Mouse (Mus musculus): ENCODE data around the gene Foxf2.

The Foxf2 gene

GRCm38 (mm10) chr13:31625333-31626101 is at the start of gene Foxf2:
Gene Foxf2 (plus strand): TSS chr13:31625816.
- under 1% methylated on average over 69 of the region's 74 CpGs for WGBS

DNA sequence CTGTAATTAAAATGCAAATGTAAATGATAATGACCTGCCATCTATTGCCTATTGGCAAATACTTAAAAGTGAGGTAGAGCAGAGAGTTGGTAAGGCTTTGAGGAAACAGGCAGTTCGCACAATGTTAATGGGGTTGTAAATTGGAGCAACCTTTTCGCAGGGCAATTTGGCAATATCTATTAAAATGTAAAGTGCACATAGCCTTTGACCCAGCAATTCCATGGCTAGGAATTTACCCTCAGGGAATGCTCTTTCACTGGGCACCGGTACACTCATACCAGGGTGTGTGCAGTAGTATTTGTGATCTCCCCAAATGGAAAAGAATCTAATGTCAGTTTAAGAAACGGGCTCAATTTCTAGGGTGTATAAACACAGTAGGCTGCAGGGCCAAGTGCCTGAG is 48.9 kb upstream of the Foxf2 start:
- WGBS: 91% methylated on average over 4 of the region's 4 CpGs

DNA sequence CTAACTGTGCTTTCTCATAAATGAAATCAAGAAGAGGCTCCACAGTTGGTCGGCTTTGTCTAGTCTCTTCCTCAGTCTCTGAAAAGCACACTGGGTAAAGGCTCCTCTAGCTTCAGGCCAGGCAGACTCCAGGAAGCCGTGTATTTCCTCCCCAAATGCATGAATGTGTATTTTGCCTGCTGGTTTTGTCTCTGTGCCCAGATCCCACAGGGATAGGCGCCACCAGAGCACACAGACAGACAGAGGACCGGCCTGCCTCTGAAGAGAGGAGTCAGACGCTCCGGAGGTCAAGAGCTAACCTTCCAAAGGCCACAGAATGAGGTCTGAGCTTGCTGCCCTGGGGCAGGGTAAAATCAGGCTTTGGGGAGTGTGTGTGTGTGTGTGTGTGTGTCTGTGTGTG is 48.0 kb upstream of the Foxf2 start:
- whole genome bisulfite sequencing: 44% methylated on average over 6 of the region's 6 CpGs

GRCm38 (mm10) chr13:31578389-31578788 is 47.2 kb upstream of the Foxf2 start:
- WGBS: 68% methylated on average over 10 of the region's 10 CpGs

DNA sequence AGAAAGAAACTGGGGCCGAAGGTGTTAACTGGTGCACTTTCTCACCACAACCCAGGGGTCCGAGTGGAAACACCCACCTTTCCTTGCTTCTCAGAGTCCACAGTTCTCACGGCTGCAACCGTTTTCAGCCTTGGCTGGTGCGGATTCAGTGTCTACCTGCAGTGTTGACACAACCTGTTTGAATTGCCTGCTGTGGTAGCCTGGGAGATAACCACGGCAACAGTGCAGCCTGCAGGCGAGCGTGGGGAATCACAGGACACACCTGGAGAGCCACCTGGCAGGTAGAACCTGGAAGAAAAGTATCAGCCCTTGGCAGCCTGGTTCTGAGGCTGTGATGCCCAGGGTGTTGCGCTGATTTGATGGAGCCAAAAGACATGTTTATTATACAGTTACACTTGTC is 45.8 kb upstream of the Foxf2 start:
- WGBS: 70% methylated on average over 9 of the region's 9 CpGs

DNA sequence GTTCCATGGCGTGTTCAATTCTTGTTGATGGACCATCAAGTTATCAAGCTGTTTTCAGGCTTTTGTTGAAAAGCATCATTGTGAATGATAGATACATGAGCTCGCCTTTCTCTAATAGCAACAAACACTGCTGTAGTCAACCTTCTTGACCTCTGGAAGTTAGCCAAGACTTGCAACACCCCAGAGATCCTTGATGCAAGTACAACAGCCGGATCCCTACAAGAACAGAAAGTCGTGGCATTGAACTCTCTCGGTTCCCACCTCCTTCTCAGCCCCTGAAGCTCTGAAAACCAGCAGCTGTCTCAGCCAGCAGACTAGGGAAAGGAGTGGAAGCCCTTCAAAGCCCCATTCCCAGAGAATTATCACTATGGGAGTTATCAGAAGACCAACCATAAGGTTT is 38.3 kb upstream of the Foxf2 start:
- 82% methylated on average over 5 of the region's 5 CpGs for WGBS

GRCm38 (mm10) chr13:31599576-31599975 is 26.0 kb upstream of the Foxf2 start:
- WGBS: 77% methylated on average over 5 of the region's 5 CpGs

DNA sequence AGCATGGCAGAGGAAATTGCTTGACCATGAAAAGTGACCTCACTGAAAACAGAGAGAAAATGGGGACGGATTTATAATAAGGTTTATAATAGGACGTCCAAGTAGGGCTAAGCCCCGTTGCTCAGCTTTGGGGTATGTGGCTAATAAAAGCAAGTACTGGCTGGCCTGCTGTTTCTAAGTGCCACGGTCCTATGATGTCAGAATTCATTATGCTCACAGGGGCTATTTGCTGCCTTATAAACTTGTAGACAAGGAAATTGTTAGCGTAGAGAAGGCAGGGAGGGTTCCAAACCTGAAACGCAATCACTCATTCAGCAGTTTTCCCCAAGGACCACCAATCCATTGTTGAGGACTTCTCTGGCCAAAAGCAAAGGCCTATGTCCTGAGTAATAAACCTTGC is 21.7 kb upstream of the Foxf2 start:
- 60% methylated on average over 6 of the region's 6 CpGs for WGBS

- 9% methylated on average over 38 of the region's 38 CpGs for WGBS
Measured at GRCm38 (mm10) chr13:31614724-31615465, 10.7 kb upstream of the Foxf2 start.

GRCm38 (mm10) chr13:31615561-31616165 is 10.0 kb upstream of the Foxf2 start:
- 8% methylated on average over 17 of the region's 17 CpGs for WGBS

DNA sequence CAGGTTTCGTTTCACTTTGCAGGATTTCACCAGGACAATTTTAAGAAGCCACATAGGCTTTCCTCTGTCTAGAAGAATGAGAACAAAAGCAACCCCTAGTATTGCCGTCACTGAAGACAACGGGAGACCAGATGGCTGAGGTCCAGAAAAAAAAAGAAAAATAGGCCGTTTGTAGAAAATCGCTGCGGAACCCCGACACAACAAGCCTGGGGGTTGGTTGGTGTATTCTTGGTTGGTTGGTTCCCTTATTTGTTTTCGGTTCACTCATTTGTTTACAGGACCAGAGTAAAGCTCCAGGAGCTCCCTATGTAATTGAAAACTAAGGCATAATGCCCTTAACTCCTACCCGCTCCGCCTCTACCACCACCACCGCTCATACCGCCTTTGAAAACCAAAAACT is 7.6 kb upstream of the Foxf2 start:
- WGBS: under 1% methylated on average over 12 of the region's 12 CpGs

- 2% methylated on average over 14 of the region's 14 CpGs for WGBS
Measured at GRCm38 (mm10) chr13:31618416-31618815, 7.2 kb upstream of the Foxf2 start.

DNA sequence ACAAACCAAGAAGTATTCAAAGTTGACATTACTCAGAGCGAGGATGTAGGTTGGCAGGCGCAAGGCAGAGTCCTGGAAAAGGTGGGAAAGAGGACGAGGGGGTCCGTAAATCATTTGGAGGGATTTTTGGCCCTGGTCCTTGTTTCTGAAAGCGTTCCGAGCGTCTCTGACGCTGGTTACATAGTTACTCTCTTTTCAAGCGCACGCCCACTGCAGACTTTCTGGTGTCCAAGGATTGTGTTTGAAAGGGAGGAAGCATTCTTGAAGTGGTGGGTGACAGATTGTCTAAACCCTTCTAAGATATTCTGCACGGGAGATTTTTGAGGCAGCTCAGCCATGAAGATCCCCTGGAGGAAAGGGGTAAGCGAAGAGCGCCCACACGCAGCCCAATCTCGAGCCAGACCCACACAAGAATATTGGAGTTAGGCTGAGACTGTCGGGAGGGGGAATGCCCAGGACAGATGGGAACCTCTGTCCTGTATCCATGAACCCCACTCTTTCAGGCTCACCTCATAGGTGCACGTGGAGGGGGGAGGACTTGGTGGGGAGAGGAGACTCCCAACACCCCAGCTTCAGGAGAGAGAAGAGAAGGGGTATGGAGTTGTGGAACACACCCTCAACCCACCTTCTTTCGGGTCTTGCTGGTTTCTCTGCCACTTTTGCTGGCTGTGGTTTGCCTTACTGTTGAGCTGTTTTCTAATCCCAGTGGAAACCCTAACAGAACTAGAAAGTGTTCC is 6.5 kb upstream of the Foxf2 start:
- 4% methylated on average over 18 of the region's 18 CpGs for WGBS

GRCm38 (mm10) chr13:31619826-31620498 is 5.7 kb upstream of the Foxf2 start:
- whole genome bisulfite sequencing: 3% methylated on average over 33 of the region's 33 CpGs

DNA sequence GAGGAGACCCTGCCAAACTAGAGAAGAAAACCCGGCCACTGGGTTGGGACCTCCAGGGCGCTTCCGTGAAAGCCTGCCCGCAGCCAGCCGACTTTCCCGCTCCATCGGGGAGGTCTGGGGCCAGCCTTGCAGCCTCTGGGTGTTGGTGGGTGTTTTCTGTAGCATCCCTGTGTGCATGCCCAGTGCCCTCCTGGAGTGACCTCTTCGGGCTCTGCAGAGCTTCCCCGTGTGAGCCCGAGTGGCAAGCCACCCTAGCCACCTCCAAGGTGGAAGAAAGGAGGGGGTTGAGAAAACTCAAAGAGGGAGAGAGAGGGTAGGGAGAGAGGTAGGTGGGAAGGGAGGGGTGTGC is 5.1 kb upstream of the Foxf2 start:
- 2% methylated on average over 10 of the region's 10 CpGs for WGBS

GRCm38 (mm10) chr13:31620937-31621336 is 4.7 kb upstream of the Foxf2 start:
- WGBS: 27% methylated on average over 4 of the region's 4 CpGs

DNA sequence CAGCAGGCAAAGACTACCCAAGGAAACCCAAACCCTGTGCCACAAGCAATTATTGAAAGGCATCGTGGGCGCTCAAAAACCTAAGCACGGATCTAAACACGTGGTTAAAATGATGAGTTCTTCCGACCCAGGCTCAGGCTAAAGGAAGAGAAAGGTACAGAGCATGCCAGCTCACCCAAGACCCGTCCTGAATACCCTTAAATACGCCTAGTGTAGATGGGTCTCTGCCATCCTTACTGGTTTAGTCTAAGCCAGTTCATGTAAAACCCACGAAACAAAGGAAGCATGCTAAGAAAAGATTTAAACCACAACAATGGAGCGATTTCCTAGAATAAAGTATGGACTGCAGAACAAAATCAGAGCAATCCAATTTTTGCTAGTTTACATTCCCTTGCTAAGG is 3.9 kb upstream of the Foxf2 start:
- WGBS: 15% methylated on average over 9 of the region's 9 CpGs

DNA sequence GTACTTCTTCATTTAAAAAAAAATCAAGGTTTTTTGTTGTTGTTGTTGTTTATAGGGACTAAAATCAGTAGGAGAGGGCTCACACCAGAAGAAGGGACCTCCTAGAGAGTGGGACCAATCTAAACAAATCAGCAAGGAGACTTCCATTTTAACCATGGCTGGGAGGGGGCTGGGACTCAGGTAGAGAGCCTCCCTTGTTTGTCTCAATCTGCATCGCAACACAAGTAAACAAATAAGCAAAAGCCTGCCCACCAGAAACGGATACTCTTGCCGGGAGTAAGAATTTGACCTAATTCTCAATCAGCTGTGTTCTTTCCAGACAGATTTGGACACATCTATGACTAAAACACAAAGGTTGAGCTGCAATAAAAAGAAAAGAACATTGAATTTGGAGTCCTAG is 3.2 kb upstream of the Foxf2 start:
- 4% methylated on average over 3 of the region's 3 CpGs for WGBS

DNA sequence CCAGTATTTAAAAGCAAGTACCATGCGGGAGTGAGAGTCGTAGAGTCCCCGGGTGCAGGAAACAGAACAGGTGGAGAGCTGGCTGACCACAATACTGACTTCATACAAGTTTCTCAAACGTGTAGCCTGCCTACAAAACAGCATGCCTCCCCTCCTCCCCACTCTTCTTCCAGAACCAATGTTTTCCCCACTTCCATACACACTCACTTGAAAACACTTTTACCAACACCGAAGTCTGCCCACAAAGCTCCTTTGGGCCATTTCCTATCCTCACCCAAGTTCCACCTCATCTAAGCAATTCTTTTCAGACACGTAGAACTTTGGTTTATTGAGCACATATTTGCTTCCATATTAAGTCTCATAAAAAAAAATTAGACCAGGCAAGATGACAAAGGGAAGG is 2.3 kb upstream of the Foxf2 start:
- WGBS: 6% methylated on average over 6 of the region's 6 CpGs

- 6% methylated on average over 20 of the region's 20 CpGs for WGBS
Measured at GRCm38 (mm10) chr13:31623906-31624860, 1.4 kb upstream of the Foxf2 start.

DNA sequence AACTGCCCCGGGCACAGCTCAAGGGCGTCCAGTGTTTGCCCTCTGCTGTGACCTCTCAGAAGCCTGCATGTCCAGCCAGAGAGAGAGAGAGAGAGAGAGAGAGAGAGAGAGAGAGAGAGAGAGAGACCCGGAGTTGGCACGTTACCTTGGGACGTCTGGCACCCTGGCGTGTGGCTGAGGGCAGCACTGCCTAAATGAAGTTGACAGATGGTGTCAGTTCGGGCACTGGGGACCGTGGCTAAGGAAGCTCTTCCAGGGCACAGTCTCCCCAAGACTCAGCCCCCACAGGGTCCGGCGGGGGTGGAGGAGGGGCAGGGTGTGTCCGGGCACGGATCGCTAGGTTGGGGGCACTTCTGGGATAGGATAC is 667 bp upstream of the Foxf2 start:
- under 1% methylated on average over 13 of the region's 13 CpGs for WGBS
